Mouse (Mus musculus) testis, adult 2 months (tissue): ENCODE measurements around the gene Slc39a11.

Source experiments
- CTCF ChIP-seq: fragments of 200-500 bp; IDR thresholded peaks from 2 replicates; pipeline ENCODE4 v1.5.1; 2012; ENCODE audit warnings: low read depth, mild to moderate bottlenecking, inconsistent platforms, low read length, moderate library complexity; ENCODE audit not compliant: control insufficient read depth, insufficient read depth, insufficient replicate concordance
- POLR2A ChIP-seq: fragments of 200-500 bp; IDR thresholded peaks from 2 replicates; pipeline ENCODE4 v1.6.1; 2012; ENCODE audit warnings: low read depth, mild to moderate bottlenecking, inconsistent platforms, low read length, moderate library complexity; ENCODE audit not compliant: control insufficient read depth

GRCm38 (mm10) chr11:113422598-113422997 is 227.3 kb downstream of the Slc39a11 start:
- no peak for TF ChIP-seq CTCF
- no peak for TF ChIP-seq POLR2A
